Mouse (Mus musculus): ENCODE results near the gene Atp8b4. TPM values are rescaled to one million over a fixed set of nuclear protein-coding genes. Genes with fewer than 3 reads are reported as not detected.

Gene Atp8b4
- total RNA-seq, 4 experiments from 2014 or later, result 1.1 to 2.2 (median 1.6) TPM

DNA sequence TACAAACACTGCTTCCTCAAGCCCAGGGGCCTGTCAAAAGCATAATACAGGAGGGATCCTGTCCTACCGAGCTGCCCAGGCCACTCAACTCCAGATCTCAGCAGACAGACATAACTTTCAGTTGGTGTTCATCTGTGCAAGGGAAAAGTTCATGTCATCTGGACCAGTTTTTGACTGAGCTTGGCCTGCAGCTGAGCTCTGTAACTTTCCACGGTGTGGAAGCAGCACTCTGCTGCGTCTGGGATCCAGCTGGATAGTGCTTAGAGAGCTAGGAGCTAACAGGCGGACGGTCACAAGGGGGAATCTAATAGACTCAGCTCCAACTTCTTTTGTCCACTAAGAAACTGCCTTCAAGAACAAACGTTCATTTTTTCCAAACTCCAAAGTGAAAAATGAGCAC, 139.8 kb downstream of the Atp8b4 start:
- DNase-seq, result no peak

DNA sequence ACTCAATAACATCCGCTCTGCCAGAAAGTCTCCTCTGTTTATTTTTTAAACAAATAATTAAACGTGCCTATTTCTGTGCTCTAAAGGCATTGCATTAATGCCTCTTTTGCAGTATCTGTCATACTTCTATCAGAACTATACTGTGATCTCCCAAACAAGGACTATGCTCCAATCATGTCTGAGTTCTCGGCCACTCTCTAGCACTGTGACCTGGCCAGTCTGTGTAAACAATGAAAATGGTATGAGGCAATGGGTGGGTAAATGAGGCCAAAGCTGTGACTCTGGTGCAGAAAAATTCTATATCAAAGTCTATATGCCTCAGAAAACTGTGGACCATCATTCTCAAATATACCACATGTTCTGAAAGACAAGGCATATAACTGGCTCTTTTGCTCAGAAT, 140.5 kb downstream of the Atp8b4 start:
- no peak for DNase-seq

DNA sequence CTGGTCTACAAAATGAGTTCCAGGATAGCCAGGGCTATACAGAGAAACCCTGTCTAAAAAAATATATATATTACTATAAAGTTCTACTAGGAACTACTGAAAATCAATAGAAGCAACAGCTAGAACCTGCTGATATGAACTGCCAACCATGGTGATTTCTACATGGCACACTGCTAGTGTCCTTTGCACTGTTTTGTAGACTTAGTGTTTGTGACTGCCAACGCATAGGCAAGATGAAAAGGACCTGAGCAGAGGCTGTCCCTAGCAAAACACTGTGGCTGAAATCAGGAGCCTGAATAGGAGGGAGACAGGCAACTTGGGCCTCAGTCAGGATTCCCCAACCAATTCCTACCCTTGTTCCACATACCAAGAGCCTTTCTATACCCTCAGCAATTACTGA, 141.2 kb downstream of the Atp8b4 start:
- DNase-seq, result no peak

DNA sequence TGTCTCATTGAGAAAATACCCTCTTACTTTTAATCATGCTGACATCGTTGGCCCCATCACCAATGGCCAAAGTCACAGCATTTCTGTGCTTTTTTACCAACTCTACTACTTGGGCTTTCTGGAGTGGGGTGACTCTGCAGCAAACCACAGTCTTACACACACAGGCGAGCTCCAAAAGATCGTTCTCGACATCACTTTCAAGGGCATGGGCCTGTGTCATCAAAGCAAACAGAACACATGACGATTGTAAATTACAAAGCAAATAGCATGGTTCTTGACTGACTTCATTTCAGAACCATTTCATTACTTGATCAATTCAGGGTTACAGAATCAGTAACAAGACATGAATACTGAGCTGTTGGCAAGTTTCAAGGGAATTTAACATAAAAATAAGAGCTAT, 141.7 kb downstream of the Atp8b4 start:
- DNase-seq, result peak; percentile 32

DNA sequence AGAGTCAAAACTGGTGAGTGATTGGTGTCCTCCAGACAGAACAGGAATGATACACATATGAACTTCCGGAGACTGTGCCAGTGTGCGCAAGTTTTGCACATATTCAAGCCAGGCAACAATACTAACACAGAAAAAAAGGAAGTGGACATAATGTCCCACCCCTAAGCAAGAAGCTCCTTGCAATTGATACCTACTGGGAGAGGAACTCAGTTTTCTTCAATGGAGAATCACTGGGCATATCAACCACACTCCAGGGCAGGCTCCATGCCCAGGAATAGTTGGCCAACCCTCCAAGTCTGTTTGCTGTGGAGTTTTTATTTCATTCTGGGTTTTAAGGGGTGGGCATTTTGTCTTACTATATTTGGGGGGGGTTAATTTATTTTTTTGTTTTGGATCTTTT, 145.2 kb downstream of the Atp8b4 start:
- no peak for DNase-seq

DNA sequence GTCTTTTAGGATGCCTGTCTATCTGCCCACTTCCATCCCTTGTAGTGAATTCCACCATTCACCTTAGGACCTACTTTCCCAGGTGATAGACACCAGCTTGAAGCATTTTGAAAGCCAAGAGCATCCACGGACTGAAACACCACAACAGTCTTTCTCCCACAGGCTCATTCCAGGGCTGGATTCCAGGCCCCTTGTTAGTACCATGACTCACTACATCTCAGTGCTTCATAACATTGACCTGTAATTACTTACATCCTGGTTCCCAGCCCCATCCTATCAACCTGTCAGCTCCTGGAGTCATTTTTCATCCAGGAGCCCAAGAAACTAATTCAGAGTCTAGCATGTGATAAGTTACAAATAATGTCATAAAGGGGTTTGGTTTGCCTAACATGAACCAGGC, 148.7 kb downstream of the Atp8b4 start:
- DNase-seq, result no peak

DNA sequence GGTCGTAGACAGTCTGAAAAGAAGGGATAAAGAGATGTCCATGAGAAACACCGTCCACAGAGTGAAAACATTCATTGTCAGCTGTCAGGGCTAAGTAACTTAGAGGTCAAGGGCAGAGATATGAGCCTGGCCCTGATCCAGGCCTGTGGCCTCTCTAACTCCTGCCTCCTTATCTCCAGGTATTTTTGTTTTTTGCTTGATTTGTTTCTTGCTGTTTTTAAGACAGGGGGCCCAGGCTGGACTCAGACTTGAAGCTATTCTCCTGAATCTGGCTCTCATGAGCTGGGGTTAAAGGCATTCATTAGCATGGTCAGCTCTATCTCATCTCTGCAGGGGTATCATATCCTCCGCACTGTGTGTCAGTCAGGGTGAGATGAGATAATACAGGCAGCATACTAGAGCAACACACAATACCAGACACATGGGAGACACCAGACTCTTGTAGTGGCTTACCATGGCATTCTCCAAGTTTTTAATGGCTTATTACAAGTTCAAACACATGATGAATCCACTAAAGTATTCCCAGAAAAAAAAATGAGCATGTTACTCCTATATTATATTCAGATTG, 157.4 kb downstream of the Atp8b4 start:
- DNase-seq, result peak; percentile 16

DNA sequence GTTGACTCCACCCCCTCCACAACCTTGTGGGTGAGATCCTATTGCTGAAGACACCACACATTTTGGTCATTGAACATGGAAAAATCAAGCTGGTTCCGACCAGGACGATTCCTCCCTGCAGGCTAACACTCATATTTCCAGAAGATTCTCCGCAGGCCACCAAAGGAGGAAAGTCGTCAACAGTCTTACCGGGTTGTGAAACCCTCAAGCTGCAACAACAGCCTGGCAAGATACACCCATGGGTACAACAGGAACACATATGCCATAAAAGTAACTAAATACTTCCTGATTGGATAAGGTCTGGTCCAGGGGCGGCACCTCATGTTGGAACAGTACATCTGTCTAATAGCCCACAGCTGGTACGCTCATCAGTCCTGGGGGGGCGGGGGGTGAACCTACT, 159.0 kb downstream of the Atp8b4 start:
- DNase-seq, result no peak

DNA sequence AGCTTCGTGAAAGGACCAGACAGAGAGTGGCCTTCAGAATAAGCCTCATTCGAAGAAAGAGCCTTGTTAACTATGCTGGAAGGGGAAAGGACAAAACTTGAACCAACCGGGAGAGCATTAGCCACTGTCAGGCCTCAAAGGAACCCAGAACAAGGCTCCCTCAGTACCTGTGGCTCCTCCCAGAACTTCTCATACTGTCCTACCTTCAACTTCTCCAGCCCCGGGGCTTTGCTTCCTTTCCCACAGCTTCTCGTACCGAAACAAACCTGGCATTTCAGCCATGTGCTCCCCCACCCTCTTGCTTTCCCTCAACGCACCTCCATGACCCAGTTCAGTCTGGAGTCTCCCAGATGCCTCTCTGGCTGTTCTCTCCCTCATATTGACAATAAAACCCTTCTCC, 160.3 kb downstream of the Atp8b4 start:
- DNase-seq, result no peak

DNA sequence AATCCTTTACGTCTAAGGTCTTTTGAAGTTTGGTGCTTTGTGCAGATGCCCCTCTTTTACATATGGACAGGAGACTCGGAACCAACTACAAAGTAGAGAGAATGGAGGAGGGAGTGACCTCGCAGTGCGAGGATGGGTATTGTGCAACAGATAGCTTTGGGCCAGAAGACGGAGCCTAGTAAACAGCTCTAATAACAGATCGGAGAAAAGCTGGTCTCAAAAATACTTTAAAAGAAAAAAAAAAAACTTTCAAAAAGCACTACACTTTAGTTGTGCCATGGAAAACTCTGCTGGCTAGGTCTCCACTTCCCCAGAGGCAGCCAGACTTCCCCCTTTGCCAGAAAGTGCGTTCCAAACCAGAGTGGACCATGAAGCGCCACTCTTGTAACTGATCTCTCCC, 161.0 kb downstream of the Atp8b4 start:
- DNase-seq, result no peak

DNA sequence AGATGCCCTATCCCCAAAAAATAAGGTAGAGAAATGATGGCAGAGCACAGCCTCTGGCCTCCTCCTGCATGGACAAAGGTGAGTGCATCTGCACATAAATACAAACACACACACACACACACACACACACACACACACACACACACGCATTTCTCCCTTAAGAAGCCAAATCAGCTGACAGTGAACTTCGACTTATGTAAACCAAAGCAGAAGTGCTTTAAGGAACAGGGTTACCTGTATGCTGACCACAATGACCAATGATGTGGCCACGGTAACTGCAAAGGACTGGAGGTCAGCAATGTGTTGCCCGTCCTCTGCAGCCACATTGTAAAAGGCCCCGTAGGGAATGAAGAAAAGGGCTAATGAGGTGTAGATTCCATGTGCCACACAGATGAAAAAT, 163.3 kb downstream of the Atp8b4 start:
- no peak for DNase-seq

DNA sequence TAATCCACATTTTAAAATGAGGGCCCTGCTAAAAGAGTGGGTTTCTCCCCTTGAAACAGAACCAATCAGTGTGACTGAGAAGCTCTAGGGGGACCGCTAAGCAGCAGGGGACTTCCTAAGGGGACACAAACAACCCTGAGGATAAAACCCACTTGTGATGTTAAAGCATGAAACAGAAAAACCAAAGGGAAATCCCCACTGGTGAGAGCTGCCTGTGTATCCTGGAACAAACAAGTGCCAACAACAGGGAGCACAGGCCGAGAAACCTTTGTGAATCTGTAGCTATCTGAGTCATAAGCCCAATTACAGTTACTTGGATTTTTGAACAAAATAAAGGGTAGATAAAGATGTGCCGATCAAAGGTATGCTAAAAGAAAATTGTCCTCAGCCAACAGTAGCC, 168.7 kb downstream of the Atp8b4 start:
- DNase-seq, result no peak

DNA sequence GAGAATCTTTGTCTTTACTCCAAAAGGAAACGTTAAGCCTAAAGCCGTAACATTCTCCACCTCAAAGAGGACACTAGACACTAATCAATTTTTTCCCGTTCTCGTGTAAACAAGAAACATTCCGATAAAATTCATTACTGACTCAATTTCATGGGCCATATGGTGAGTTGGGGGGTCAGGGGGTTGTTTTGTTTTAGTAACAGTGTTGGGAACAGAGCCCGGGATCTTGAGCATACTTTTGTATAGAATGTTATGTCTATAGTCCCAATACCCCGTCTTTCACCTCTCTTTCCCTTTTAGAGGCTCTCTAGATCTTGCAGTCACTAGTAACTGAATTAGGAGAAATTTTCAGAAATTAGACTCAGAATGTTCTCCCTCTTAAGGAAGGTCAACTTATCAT, 177.3 kb downstream of the Atp8b4 start:
- no peak for DNase-seq

DNA sequence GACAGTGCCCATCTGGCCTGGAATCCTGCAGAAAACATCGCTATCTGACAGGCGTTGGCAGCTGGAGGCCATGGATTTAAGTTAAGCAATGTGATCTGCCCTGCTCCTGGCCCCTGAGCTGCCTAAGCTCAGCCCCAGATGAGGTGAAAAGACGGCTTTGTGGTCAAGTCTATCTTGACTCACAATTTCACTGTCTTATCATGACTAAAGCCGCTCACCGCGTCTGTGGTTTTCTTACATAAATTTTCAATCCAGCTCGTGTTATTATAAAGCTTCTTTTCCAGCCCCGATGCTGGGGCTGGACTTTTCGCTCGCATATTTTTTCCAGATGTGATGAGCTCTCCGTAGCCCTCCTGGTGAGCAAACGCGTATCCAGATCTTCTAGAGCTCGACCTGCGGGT, 177.8 kb downstream of the Atp8b4 start:
- DNase-seq, result no peak

DNA sequence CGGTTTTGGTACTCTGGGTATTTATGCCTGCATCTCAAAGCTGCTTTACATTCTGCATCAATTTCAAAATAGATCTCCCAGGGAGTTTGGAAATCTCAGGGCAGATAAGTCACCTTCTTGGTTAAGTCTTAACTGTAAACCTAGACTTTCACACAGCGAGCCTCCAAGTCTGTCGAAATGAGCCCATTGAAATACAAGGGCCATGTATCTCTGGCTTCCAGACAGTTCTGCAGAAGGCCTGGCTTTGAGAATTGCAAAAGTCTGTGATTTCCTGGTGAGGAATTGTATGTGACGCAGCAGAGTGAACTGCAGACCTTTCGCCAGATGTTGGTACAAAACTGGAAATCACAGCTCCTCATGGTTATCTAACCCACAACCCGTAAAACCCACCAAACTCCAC, 182.4 kb downstream of the Atp8b4 start:
- DNase-seq, result no peak

DNA sequence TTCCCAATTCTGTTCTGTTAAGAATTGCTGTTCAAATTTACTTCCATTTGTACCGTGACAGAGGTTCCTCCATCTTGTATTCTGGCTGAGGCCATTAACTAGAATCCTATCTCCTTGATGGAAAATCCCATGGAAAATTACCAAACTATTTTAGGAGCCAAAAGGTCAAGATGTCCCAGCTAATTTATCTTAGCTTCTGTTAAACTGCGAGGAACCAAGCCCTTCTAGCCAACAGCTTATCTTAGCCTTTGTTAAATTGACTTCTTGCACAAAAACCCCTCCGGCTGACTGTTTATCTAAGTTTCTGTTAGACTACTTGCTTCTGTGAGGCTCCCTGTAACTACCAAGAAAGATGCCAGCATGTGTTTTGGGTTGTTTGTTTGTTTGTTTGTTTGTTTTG, 183.5 kb downstream of the Atp8b4 start:
- DNase-seq, result no peak

DNA sequence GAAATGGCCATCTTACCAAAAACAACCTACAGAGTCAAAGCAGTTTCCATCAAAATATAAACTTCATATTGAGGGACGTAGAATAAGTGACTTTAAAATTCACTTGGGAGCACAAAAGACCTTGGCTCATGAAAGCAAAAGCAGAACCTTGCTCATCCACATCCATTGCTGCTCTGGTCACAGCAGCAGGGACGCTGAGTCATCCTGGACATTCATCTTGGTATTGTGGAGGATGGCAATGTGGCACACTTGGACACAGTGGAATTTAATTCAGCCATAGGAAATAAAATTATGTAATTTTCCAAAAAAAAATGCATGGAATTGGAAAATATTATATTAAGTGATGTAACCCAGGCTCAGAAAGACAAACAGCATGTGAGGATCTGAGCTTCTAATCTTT, 184.1 kb downstream of the Atp8b4 start:
- peak; percentile 28 for DNase-seq

DNA sequence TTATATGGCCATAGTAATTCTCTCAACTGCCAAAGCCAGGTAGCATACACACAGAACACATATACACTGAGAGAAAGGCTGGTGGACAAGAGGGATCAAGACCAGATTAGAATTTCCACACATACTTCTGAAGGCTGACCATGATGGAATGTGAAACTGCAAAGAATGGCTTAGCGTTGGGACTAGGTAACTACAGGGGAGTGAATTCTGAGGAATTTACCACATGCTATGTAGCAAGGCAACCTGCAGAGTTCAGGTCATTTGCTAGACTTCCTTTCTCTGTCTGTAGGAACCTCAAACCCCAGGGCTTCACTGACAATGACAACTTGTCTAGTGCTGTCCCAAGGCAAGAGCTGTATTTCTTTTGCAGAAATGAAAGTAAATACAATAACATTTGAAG, 189.4 kb downstream of the Atp8b4 start:
- DNase-seq, result no peak

DNA sequence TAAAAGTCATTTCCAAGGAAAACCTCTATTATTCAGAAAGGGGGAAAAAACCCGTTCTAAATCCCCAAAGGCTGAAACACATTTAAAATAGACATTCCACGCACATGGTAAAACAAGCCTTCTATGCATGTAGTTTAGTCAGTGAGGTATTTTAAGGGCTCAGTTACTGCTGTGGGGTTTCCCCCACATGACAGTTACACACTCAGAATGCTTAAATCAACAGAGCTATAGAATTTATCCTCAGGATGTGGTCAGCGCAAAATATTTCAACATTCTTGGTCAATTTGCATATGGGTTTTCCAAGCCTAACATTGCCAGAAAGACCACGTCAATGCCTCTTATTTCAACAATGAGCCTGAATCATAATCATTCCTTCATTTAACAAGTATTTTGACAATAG, 190.5 kb downstream of the Atp8b4 start:
- DNase-seq, result no peak

DNA sequence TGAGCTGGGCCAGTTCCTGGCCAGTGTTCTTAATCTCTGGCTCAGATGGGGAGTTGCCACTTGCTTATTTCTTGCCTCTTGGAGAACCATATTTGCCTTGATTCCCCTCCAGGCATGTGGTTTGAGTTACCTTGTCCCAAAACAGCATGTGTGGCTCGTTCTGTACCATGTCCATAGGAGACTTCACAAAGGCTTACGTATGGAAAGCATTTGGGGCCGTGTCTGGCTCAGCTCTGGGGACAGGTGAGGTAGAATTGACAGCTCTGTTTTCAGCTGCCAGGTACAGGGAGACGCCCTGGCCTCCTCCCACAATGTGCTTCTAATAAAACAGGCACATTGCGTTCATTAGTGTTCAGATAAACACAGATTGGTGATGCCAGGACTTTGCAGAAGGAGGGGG, 195.9 kb downstream of the Atp8b4 start:
- DNase-seq, result no peak

DNA sequence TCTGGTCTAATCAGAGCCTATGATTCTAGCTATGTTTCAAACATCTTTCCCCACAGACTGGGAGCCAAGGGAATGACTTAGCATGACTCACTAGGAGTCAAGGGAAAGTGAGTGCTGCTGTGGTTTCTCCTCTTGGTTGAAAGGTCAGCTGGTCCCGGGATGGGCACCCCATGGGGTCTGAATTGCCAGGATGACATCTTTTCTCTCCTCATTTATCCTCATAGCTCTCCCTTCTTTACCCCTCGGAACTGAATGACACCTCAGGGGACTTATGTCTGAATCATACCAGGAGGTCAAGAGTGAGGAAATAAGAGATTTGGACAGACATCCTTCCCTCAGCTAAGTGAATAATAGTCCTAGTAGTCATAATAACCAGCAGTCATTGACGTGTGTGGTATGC, 197.2 kb downstream of the Atp8b4 start:
- peak; percentile 30 for DNase-seq

DNA sequence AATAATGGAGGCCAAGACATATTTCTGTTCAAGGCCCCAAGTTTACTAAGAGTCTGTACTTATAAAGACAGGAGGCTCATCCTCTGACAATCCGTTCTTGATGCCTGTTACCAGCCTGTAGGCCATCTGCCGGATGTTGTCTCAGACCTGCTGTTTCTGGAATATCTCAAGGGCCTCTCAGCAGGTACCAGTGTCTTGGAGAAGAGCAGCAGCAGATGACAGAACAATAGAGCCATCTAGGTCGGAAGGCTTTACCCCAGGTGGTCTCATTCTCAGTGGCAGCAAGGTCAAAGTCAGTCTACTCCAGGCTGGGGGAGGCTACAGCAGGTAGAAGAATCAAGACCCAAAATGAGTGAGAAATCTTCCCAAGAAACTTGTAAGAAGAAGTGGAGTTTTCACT, 198.1 kb downstream of the Atp8b4 start:
- DNase-seq, result no peak

DNA sequence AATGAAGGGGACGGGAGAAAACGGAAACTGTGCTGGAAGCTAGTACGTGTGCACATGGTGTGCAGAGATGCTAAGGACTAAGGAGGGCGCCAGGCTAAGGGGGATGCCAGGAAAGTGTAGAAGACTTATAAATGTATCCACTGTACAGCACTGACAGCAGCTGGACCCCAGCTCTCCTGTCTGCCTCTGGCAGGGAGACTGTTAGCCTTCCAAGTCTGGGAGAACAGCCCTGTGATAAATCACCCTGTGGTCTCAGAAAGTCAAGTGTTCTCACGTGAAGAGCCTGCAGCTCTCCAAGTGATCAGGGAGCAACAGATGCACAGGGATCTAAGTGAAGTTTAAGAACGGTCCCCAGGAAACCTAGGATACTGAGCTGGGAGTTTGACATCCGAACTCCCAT, 209.8 kb downstream of the Atp8b4 start:
- DNase-seq, result no peak

DNA sequence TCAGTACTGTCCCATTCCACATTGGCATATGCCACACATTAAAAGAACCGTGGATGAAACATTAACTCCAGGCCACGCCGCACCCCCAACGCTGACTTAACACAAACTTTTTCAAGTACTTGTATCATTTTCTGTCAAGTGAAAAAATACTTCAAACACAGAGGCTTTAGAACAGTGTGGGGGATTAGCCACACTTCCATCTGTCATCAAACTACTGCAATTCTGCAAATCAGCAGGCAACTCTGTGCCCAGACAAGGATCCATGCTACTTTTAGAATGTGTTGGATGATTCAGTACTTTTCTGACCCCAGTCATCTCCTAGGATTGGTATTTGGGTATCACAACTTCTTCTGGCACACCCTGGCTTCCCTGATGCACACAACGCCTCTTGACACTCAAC, 212.5 kb downstream of the Atp8b4 start:
- DNase-seq, result no peak

DNA sequence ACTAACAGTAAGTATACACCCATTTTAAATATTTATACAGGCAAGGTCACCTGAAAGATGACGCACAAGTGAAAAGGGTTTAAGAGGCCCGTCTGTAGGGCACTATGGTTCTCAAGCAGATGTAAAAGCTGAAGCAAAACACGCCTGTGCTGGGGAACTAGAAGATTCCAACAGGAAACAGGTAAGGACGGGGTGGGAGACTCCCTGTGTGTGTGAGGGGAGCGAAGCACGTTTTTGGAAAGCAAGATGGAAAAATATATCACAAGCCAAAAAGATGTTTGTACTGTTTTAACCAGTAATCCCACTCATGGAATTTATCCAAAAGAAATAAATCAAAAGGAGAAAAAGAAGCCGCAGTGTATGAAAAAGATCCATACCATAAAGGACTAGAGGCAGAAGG, 214.1 kb downstream of the Atp8b4 start:
- no peak for DNase-seq

DNA sequence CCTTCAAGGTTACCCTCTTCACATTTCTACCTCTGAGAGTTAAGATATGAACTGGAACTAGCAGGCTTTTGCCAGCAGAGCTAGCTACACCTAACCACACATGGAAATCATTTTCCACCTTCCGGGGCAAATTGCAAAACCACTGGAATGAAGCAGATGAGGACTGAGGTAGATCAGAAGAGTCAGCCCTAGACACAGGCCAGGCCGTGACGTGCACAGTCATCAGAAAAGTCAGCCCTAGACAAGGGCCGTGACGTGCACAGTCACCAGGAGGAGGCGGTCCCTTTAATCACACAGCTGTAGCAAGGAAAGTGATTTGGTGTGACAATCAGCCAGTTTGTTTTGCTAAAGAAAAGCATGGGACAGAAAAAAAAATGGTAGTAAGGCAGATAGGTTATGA, 216.4 kb downstream of the Atp8b4 start:
- no peak for DNase-seq

All from adrenal gland, adult 8-10 months (tissue).